Mouse (Mus musculus): ENCODE results near the gene Asrgl1.

The Asrgl1 gene

DNA sequence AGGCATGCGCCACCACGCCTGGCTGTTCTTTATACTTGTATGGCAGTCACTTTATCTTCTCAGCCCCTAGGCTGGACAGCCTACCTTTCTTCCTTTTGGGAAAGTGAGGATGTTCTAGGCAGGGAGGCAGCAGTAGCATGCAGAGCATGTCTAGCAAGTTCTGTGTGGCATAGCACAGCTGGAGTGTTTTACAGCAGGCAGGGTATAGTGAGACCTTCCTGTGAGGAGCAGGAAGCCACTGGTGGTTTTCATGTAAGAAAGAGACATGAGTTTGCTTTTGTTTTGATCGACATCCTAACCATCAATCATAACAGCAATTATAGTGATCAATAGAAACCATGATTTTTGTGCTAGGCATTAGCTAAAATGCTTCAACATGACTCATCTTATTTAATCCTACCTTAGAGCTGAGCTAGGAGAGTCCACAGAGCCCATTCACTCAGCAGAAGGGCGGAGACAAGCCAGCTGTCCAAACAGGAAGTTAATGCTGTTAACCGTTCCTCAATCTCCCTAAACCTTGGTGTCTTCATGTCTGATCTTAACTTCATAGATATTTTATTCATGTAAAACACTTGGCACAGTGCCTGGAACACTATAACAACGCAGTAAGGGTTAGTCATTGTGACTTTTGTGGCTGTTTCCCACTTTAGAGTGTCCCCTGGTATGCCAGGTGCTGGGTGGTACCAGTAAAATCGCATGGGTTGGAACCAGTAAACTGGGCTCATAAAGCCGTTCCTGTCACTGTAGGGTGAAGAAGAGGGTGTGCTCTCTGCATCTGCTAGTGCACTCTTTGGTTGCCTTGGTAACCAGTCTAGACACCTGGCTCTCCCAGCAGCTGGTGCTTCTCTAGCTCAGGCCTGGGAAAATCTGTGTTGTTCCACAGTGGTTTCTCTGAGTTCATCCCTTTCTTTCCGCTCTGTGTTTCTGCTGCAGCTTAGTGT, 69.5 kb downstream of the Asrgl1 start:
- ChIA-PET POLR2A (interaction anchor here (0.5 to 11.6 kb wide), 41 partner anchors 7 to 343 kb away, joined by 3 to 188 read pairs (median 5); partner anchors contain the start of genes 1810009A15Rik (in 2 of the 4), Gm49416 (in 2 of the 4), Slc3a2 (in 2 of the 4) and Eef1g (in 1 of the 4)), CTCF (interaction anchor here in 3 of 4 experiments (0.8 to 1.5 kb wide), 5 partner anchors 9 to 76 kb away, joined by 3 to 5 read pairs (median 3); no protein-coding TSS in a partner anchor)

GRCm38 (mm10) chr19:9063831-9064230, 71.6 kb downstream of the Asrgl1 start:
- CTCF ChIA-PET, result interaction anchor here in 2 of 4 experiments (0.8 to 0.9 kb wide), 3 partner anchors 19 to 71 kb away, joined by 3 to 9 read pairs (median 4); no protein-coding TSS in a partner anchor
- POLR2A ChIA-PET, result interaction anchor here in 3 of 4 experiments (0.7 to 11.6 kb wide), 15 partner anchors 9 to 225 kb away, joined by 3 to 188 read pairs (median 3); partner anchors contain the start of genes Gng3 (in 1 of the 3) and Ubxn1 (in 1 of the 3)

DNA sequence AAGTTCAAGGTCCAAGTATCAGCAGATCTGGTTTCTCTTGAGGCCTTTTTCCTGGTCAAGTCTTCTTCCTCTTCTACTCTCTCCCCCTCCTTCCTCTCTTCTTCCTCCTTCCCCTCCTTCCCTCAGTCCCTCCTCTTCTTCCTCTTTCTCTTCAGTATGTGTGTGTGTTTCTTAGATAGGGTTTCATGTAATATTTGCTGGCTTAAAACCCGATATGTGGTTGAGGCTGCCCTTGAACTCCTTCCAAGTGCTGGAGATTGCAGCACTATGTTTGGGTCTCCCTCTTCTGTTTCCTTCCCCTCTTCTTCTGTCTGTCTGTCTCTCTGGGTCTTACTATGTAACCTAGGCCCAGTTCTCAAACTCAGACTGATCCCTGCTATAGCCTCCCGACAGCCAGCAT, 72.6 kb downstream of the Asrgl1 start:
- ChIA-PET POLR2A (interaction anchor here in 2 of 4 experiments (0.6 to 11.6 kb wide), 7 partner anchors 10 to 192 kb away, joined by 3 to 188 read pairs (median 6); partner anchors contain the start of gene Ubxn1 (in 1 of the 2)), CTCF (interaction anchor here in 1 of 4 experiments (0.6 to 0.8 kb wide), 2 partner anchors 41 to 70 kb away, joined by 7 to 9 read pairs; no protein-coding TSS in a partner anchor)

- POLR2A ChIA-PET, result interaction anchor here in 3 of 4 experiments (0.5 to 11.6 kb wide), 26 partner anchors 8 to 338 kb away, joined by 3 to 188 read pairs (median 6); partner anchors contain the start of genes Ahnak (in 1 of the 3), Eef1g (in 1 of the 3), Hnrnpul2 (in 1 of the 3) and Slc3a2 (in 1 of the 3)
- CTCF ChIA-PET, result interaction anchor here in 1 of 4 experiments (0.7 kb wide), 1 partner anchor 21 kb away, joined by 3 read pairs; no protein-coding TSS in a partner anchor
Measured at GRCm38 (mm10) chr19:9061221-9061893, 74.1 kb downstream of the Asrgl1 start.

DNA sequence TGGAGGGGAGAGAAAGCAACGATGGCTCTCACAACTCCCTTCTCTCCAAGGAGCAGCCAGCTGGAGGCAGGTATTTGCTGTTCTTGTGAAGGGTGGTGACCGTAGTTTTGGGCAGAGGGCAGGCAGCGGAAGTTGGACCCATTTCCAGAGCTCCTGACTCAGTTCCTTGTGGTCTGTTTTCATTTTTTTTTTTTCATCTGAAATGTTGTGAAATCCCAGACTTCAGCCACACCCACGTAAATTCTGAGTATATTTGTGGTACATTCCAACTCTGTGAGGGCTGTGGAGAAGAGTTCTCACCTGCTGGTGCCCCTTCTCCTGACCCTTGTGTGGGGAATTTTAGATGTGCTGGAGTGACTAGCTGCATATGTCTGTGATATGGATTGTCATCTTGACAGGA, 75.3 kb downstream of the Asrgl1 start:
- ChIA-PET POLR2A (interaction anchor here in 3 of 4 experiments (0.7 to 11.6 kb wide), 20 partner anchors 10 to 189 kb away, joined by 3 to 188 read pairs (median 6); partner anchors contain the start of genes 1810009A15Rik (in 1 of the 3), Eef1g (in 1 of the 3), Ganab (in 1 of the 3) and Gm49416 (in 1 of the 3)), CTCF (no interaction called here)
